Mouse (Mus musculus) olfactory bulb, adult 2 months (tissue): ENCODE data around the gene Ift88.
"Not testable (repeated sequence)": the region's sequence is repeated elsewhere in the genome, so short reads cannot be mapped to it uniquely, and the experiment has no call there.

Experiments
- CTCF ChIP-seq: fragments of 200-500 bp; IDR thresholded peaks from 2 replicates; pipeline ENCODE4 v1.5.1; 2012; ENCODE audit warnings: low read depth, mild to moderate bottlenecking, low read length, moderate library complexity; ENCODE audit not compliant: insufficient read depth
- POLR2A ChIP-seq: fragments of 200-500 bp; IDR thresholded peaks from 2 replicates; pipeline ENCODE4 v1.6.1; 2012; ENCODE audit warnings: mild to moderate bottlenecking, low read depth, low read length, moderate library complexity; ENCODE audit not compliant: insufficient read depth

DNA sequence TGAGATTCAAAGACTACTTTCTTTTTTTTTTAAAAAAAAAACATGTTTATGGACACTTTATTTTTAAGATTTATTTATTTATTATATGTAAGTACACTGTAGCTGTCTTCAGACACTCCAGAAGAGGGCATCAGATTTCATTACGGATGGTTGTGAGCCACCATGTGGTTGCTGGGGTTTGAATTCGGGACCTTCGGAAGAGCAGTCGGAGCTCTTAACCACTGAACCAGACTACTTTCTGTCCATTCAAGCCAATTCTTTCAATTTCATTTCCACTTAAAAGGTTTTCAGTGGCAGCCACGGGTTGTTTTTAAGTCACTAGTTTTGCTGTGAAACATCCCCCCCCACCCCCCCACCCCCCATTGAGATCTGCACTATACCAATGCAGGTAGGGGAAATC is 36.5 kb downstream of the Ift88 start:
- TF ChIP-seq CTCF, POLR2A: not testable (repeated sequence)
